Mouse (Mus musculus) liver, adult 2 months (tissue): ENCODE data around the gene Smug1.

Experiments
- CTCF ChIP-seq: fragments of 200-500 bp; IDR thresholded peaks from 2 replicates; pipeline ENCODE4 v1.5.1; 2011; ENCODE audit warnings: low read depth, low read length, control low read depth
- POLR2A ChIP-seq: fragments of 200-500 bp; IDR thresholded peaks from 2 replicates; pipeline ENCODE4 v1.6.1; 2011; ENCODE audit warnings: low read length, control low read depth; ENCODE audit not compliant: insufficient read depth; ENCODE audit errors: extremely low read depth

DNA sequence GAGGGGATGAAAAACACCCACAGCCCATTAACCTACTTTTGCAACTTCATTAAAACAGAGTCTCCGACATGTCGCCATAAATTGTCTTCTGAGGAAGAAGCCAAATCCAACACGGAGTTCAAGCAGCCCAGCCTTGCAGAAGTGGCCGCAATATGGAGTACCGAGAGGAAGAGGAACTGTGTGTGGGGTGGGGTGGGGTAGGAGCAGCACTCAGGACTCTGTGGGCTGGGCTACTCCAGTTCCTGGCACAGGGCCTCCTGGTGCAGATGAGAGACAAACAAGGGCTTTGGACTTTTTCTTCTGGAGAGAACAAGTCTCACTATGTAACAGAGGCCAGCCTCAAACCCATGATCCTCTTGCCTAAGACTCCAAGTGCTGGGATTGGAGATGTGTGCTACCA lies 40.9 kb downstream of the Smug1 start:
- TF ChIP-seq CTCF (no peak), POLR2A (no peak)
